Mouse (Mus musculus): ENCODE data around the gene Nrxn3. TPM values are rescaled to one million over a fixed set of nuclear protein-coding genes. Genes with fewer than 3 reads are reported as not detected.

The Nrxn3 gene
- polyA plus RNA-seq, 1 experiment from 2014 or later, result 0.72 TPM

GRCm38 (mm10) chr12:89702931-89703330 is 980.3 kb downstream of the Nrxn3 start:
- no peak for TF ChIP-seq CTCF (IDR thresholded peaks at IDR 0.05; ENCODE audit: low read depth)
- no peak for TF ChIP-seq EP300 (IDR thresholded peaks at IDR 0.05; ENCODE audit: low read depth)
- Histone ChIP-seq H3K36me3 (replicated peaks; ENCODE audit: insufficient read depth, low read length) (no peaks in the 10 kb centered on the region), H3K27ac (ENCODE audit: low read depth) (no peak overlapping the region), H3K27me3 (ENCODE audit: insufficient read depth, low read length) (no peaks in the 10 kb centered on the region), H3K9ac (replicated peaks) (no peak overlapping the region), H3K4me1 (ENCODE audit: insufficient read depth) (no peaks in the 10 kb centered on the region), H3K9me3 (ENCODE audit: low read length) (no peaks in the 10 kb centered on the region), H3K4me3 (ENCODE audit: low read depth, low read length) (no peak overlapping the region), H3K4me2 (ENCODE audit: low read depth, low read length) (no peak overlapping the region)
- ATAC-seq (no peak), DNase-seq (no peak)
- 69% methylated on average over 1 of the region's 1 CpGs for WGBS (ENCODE audit: insufficient replicate concordance)

- Histone ChIP-seq H3K9ac (replicated peaks) (no peak overlapping the region), H3K9me3 (ENCODE audit: low read length) (no peaks in the 10 kb centered on the region), H3K4me3 (ENCODE audit: low read depth, low read length) (no peak overlapping the region), H3K4me1 (ENCODE audit: insufficient read depth) (no peaks in the 10 kb centered on the region), H3K27ac (ENCODE audit: low read depth) (no peak overlapping the region), H3K4me2 (ENCODE audit: low read depth, low read length) (no peak overlapping the region), H3K36me3 (replicated peaks; ENCODE audit: insufficient read depth, low read length) (no peaks in the 10 kb centered on the region), H3K27me3 (ENCODE audit: insufficient read depth, low read length) (no peaks in the 10 kb centered on the region)
- DNase-seq, result no peak
- ATAC-seq, result no peak
- TF ChIP-seq CTCF (IDR thresholded peaks at IDR 0.05; ENCODE audit: low read depth), result no peak
- TF ChIP-seq EP300 (IDR thresholded peaks at IDR 0.05; ENCODE audit: low read depth), result no peak
- WGBS (ENCODE audit: insufficient replicate concordance), result 67% methylated on average over 4 of the region's 4 CpGs
These were observed 985.2 kb downstream of the Nrxn3 start for GRCm38 (mm10) chr12:89707913-89708312.

- TF ChIP-seq CTCF (IDR thresholded peaks at IDR 0.05; ENCODE audit: low read depth), result no peak
- TF ChIP-seq EP300 (IDR thresholded peaks at IDR 0.05; ENCODE audit: low read depth), result no peak
- H3K9ac ChIP-seq (replicated peaks), result no peak overlapping the region
- WGBS (ENCODE audit: insufficient replicate concordance), result 84% methylated on average over 5 of the region's 5 CpGs
- ATAC-seq (no peak), DNase-seq (no peak)
- no peaks in the 10 kb centered on the region for H3K4me1 ChIP-seq (ENCODE audit: insufficient read depth)
- no peaks in the 10 kb centered on the region for H3K36me3 ChIP-seq (replicated peaks; ENCODE audit: insufficient read depth, low read length)
- no peak overlapping the region for H3K4me2 ChIP-seq (ENCODE audit: low read depth, low read length)
- H3K27me3 ChIP-seq (ENCODE audit: insufficient read depth, low read length), result no peaks in the 10 kb centered on the region
- no peak overlapping the region for H3K27ac ChIP-seq (ENCODE audit: low read depth)
- no peaks in the 10 kb centered on the region for H3K9me3 ChIP-seq (ENCODE audit: low read length)
- H3K4me3 ChIP-seq (ENCODE audit: low read depth, low read length), result no peak overlapping the region
These were observed 987.8 kb downstream of the Nrxn3 start for GRCm38 (mm10) chr12:89710459-89710858.

- no peak for TF ChIP-seq CTCF (IDR thresholded peaks at IDR 0.05; ENCODE audit: low read depth)
- TF ChIP-seq EP300 (IDR thresholded peaks at IDR 0.05; ENCODE audit: low read depth), result no peak
- Histone ChIP-seq H3K9ac (replicated peaks) (no peak overlapping the region), H3K27me3 (ENCODE audit: insufficient read depth, low read length) (no peaks in the 10 kb centered on the region), H3K4me3 (ENCODE audit: low read depth, low read length) (no peak overlapping the region), H3K4me1 (ENCODE audit: insufficient read depth) (no peaks in the 10 kb centered on the region), H3K9me3 (ENCODE audit: low read length) (no peaks in the 10 kb centered on the region), H3K4me2 (ENCODE audit: low read depth, low read length) (no peak overlapping the region), H3K36me3 (replicated peaks; ENCODE audit: insufficient read depth, low read length) (no peaks in the 10 kb centered on the region), H3K27ac (ENCODE audit: low read depth) (no peak overlapping the region)
- WGBS (ENCODE audit: insufficient replicate concordance), result 72% methylated on average over 1 of the region's 1 CpGs
- DNase-seq (no peak), ATAC-seq (no peak)
These were observed 989.1 kb downstream of the Nrxn3 start for GRCm38 (mm10) chr12:89711791-89712190.

- DNase-seq (no peak), ATAC-seq (no peak)
- WGBS (ENCODE audit: insufficient replicate concordance), result 24% methylated on average over 8 of the region's 8 CpGs
- Histone ChIP-seq H3K9ac (replicated peaks) (no peak overlapping the region), H3K36me3 (replicated peaks; ENCODE audit: insufficient read depth, low read length) (no peaks in the 10 kb centered on the region), H3K9me3 (ENCODE audit: low read length) (no peaks in the 10 kb centered on the region), H3K4me2 (ENCODE audit: low read depth, low read length) (0 out of 2 replicates have a peak overlapping the region, but pooled peaks have one; percentile 10), H3K4me1 (ENCODE audit: insufficient read depth) (no peaks in the 10 kb centered on the region), H3K4me3 (ENCODE audit: low read depth, low read length) (no peak overlapping the region), H3K27ac (ENCODE audit: low read depth) (no peak overlapping the region), H3K27me3 (ENCODE audit: insufficient read depth, low read length) (no peaks in the 10 kb centered on the region)
- no peak for TF ChIP-seq CTCF (IDR thresholded peaks at IDR 0.05; ENCODE audit: low read depth)
- no peak for TF ChIP-seq EP300 (IDR thresholded peaks at IDR 0.05; ENCODE audit: low read depth)
These were observed 996.8 kb downstream of the Nrxn3 start for GRCm38 (mm10) chr12:89719194-89720080.

GRCm38 (mm10) chr12:89720945-89721344 is 998.3 kb downstream of the Nrxn3 start:
- H3K9me3 ChIP-seq (ENCODE audit: low read length), result no peaks in the 10 kb centered on the region
- DNase-seq (no peak), ATAC-seq (no peak)
- no peak overlapping the region for H3K4me3 ChIP-seq (ENCODE audit: low read depth, low read length)
- no peaks in the 10 kb centered on the region for H3K27me3 ChIP-seq (ENCODE audit: insufficient read depth, low read length)
- H3K4me2 ChIP-seq (ENCODE audit: low read depth, low read length), result no peak overlapping the region
- no peaks in the 10 kb centered on the region for H3K4me1 ChIP-seq (ENCODE audit: insufficient read depth)
- no peak overlapping the region for H3K27ac ChIP-seq (ENCODE audit: low read depth)
- no peak overlapping the region for H3K9ac ChIP-seq (replicated peaks)
- no peak for TF ChIP-seq EP300 (IDR thresholded peaks at IDR 0.05; ENCODE audit: low read depth)
- WGBS (ENCODE audit: insufficient replicate concordance), result 28% methylated on average over 3 of the region's 3 CpGs
- no peaks in the 10 kb centered on the region for H3K36me3 ChIP-seq (replicated peaks; ENCODE audit: insufficient read depth, low read length)

Measured in liver, postnatal 0 days (tissue).